Mouse (Mus musculus) forebrain, embryonic 16.5 days (tissue): ENCODE measurements around the gene Hist1h2ae. TPM values are rescaled to one million over a fixed set of nuclear protein-coding genes. Genes with fewer than 3 reads are reported as not detected.
A peak's percentile ranks its signal among the peaks of the same experiment; 100 is the strongest.
"Not testable (repeated sequence)": the region's sequence is repeated elsewhere in the genome, so short reads cannot be mapped to it uniquely, and the experiment has no call there.

ENCODE experiments used
- ATAC-seq: fragments of 200-750 bp; cut with Nextera tagmentation; 2 replicates; pipeline ENCODE4 v1.8.0; 2017; ENCODE audit warnings: mild to moderate bottlenecking, moderate library complexity
- H3K27ac ChIP-seq: fragments of 300-500 bp; sonication (generic); 2 replicates; pipeline ENCODE4 v1.5.1; 2014; ENCODE audit warnings: low read length, control low read depth
- H3K27me3 ChIP-seq: fragments of 300-500 bp; sonication (generic); replicated peaks from 2 replicates; pipeline ENCODE4 v1.6.1; 2014; ENCODE audit warnings: low read length; ENCODE audit not compliant: control insufficient read depth, insufficient read depth
- H3K36me3 ChIP-seq: fragments of 300-500 bp; sonication (generic); 2 replicates; pipeline ENCODE4 v1.6.1; 2014; ENCODE audit not compliant: control insufficient read depth, insufficient read depth
- H3K4me1 ChIP-seq: fragments of 300-500 bp; sonication (generic); replicated peaks from 2 replicates; pipeline ENCODE4 v1.6.1; 2014; ENCODE audit warnings: low read length; ENCODE audit not compliant: control insufficient read depth, insufficient read depth
- H3K4me2 ChIP-seq: fragments of 300-500 bp; sonication (generic); 2 replicates; pipeline ENCODE4 v1.6.1; 2014; ENCODE audit warnings: mild to moderate bottlenecking, low read length, control low read depth
- H3K4me3 ChIP-seq: fragments of 300-500 bp; sonication (generic); replicated peaks from 2 replicates; pipeline ENCODE4 v1.5.1; 2014; ENCODE audit warnings: mild to moderate bottlenecking, low read length, control low read depth
- H3K9ac ChIP-seq: fragments of 300-500 bp; sonication (generic); replicated peaks from 2 replicates; pipeline ENCODE4 v1.6.1; 2014; ENCODE audit warnings: low read depth, low read length, control low read depth
- H3K9me3 ChIP-seq: fragments of 300-500 bp; sonication (generic); 2 replicates; pipeline ENCODE4 v1.6.1; 2016; ENCODE audit warnings: low read length; ENCODE audit not compliant: control insufficient read depth
- WGBS: fragments of 180-500 bp; shearing (Covaris S2); extraction: QIAGEN DNeasy Blood & Tissue Kit; methylation state at CpG from one replicate; pipeline ENCODE4 v1.1.7; 2014; 5-methylcytosine and 5-hydroxymethylcytosine counted together
- polyA plus RNA-seq: library from polyadenylated mRNA; unstranded; fragments of >200 nt; fragmentation: Nextera tagmentation; extraction: Ambion mirVana; gene quantifications from 2 replicates; pipeline ENCODE4 v1.2.1, GENCODE M21; 2015

Gene Hist1h2ae
- polyA plus RNA-seq, 1 experiment from 2014 or later, result 33.0 TPM

DNA sequence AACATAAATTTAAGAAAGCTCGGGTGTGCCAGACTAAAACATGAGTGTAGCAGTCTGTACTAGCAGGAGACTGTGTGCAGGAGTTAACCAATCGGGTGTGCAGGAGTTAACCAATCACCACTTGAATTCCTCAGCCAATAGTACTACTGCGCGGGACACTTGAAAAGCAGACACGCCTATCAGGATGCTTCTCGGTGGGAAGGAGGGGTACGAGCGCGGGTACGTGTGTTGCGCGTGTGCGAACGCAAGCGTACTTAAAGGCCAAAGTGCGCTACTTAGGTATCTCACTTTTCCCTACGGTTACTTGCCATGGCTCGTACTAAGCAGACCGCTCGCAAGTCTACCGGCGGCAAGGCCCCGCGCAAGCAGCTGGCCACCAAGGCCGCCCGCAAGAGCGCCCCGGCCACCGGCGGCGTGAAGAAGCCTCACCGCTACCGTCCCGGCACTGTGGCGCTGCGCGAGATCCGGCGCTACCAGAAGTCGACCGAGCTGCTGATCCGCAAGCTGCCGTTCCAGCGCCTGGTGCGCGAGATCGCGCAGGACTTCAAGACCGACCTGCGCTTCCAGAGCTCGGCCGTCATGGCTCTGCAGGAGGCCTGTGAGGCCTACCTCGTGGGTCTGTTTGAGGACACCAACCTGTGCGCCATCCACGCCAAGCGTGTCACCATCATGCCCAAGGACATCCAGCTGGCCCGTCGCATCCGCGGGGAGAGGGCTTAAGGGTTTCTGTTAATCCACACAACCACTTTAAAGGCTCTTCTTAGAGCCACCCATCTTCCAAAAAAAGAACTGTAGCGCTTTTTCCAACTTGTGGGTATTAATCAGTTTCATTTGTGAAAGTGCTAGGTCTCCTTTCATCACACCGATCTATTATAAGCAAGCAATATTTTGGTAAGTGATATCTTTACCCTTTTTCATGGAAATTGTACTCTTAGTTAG, 35.6 kb downstream of the Hist1h2ae start, which contains the start of gene Hist1h3g:
Gene Hist1h3g, plus strand, starts transcription at position 286 of the 939 bp plus-strand sequence.
- not testable (repeated sequence) for H3K36me3 ChIP-seq, H3K9me3 ChIP-seq, H3K27me3 ChIP-seq
- peaks cover 36% of the 10 kb centered on the region for H3K4me1 ChIP-seq
- WGBS, result under 1% methylated on average over 48 of the region's 62 CpGs
- H3K27ac ChIP-seq, result peak within 1 kb of the TSS; percentile 75
- H3K9ac ChIP-seq, result peak within 1 kb of the TSS; percentile 39
- H3K4me2 ChIP-seq, result peak within 1 kb of the TSS; percentile 78
- peak; percentile 91 for ATAC-seq
- peak within 1 kb of the TSS; percentile 55 for H3K4me3 ChIP-seq

DNA sequence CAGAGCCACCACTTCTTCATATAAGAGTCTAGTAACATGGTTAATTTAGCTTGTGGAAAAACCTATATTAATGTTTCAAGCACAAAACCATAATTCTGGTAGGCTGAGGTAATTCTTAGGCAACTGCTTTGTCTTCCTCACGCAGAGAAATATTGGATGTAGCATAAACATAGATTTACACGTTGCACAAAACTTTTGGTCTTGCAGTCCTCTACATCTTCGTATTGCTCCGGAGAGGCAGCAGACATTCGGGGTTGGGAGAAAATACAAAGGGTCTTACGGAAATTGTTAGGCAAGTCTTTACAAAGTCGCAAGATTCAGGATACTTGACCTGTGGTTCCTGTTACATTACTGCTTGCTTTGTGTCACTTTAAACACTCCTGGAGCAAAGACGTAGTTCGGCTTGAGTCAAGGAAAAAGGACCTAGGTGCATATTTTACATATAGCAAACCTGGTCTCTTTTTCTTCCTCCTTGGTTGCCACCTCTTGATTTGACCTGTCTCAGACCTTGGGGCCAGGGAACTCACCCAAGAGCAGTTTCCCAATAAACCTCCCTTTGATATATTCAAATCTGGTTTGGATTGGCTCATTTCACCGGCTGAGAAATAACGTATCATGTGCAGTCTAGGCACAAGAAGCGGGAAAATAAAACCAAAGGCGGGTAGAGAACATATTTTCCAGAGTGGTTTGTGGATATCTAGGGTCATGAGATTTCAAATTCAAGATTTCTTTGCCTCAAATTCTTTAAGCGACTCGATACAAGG, 36.5 kb downstream of the Hist1h2ae start:
- Histone ChIP-seq H3K27ac (peak overlapping the region; percentile 75), H3K4me2 (peak overlapping the region; percentile 78), H3K4me1 (peaks cover 36% of the 10 kb centered on the region), H3K9me3 (no peaks in the 10 kb centered on the region), H3K27me3 (no peaks in the 10 kb centered on the region), H3K4me3 (peak overlapping the region; percentile 55), H3K36me3 (no peaks in the 10 kb centered on the region), H3K9ac (peak overlapping the region; percentile 35)
- under 1% methylated on average over 15 of the region's 15 CpGs for WGBS
- ATAC-seq, result no peak

DNA sequence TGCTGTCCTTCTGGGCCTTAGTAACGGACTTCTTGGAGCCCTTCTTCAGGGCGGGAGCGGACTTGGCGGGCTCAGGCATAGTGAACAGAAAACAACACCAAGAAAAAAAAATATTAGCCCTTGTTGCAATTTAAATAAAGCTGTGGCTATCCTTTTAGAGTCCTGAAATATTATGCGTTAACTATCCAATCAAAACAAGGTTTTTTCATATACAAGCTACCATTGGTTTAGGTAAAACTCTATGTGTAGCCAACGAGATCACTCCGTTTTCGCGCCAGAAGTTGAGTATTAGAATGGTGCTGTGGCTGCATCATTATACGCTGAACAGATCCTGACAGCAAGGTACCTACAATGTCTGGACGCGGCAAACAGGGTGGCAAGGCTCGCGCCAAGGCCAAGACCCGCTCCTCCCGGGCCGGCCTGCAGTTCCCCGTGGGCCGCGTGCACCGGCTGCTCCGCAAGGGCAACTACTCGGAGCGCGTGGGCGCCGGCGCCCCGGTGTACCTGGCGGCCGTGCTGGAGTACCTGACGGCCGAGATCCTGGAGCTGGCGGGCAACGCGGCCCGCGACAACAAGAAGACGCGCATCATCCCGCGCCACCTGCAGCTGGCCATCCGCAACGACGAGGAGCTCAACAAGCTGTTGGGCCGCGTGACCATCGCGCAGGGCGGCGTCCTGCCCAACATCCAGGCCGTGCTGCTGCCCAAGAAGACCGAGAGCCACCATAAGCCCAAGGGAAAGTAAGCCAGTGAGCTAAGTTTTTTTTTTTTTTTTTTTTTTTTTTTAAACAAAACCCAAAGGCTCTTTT, 37.3 kb downstream of the Hist1h2ae start, which contains the start of gene Hist1h2af:
Gene Hist1h2af, plus strand, starts transcription at position 347 of the 808 bp plus-strand sequence.
- H3K36me3 ChIP-seq, H3K9me3 ChIP-seq, H3K27me3 ChIP-seq: not testable (repeated sequence)
- peak within 1 kb of the TSS; percentile 78 for H3K4me2 ChIP-seq
- WGBS, result 0% methylated on average over 23 of the region's 53 CpGs
- H3K4me1 ChIP-seq, result peaks cover 36% of the 10 kb centered on the region
- ATAC-seq, result peak; percentile 30
- H3K4me3 ChIP-seq, result peak within 1 kb of the TSS; percentile 55
- peak within 1 kb of the TSS; percentile 83 for H3K27ac ChIP-seq
- H3K9ac ChIP-seq, result peak within 1 kb of the TSS; percentile 35

DNA sequence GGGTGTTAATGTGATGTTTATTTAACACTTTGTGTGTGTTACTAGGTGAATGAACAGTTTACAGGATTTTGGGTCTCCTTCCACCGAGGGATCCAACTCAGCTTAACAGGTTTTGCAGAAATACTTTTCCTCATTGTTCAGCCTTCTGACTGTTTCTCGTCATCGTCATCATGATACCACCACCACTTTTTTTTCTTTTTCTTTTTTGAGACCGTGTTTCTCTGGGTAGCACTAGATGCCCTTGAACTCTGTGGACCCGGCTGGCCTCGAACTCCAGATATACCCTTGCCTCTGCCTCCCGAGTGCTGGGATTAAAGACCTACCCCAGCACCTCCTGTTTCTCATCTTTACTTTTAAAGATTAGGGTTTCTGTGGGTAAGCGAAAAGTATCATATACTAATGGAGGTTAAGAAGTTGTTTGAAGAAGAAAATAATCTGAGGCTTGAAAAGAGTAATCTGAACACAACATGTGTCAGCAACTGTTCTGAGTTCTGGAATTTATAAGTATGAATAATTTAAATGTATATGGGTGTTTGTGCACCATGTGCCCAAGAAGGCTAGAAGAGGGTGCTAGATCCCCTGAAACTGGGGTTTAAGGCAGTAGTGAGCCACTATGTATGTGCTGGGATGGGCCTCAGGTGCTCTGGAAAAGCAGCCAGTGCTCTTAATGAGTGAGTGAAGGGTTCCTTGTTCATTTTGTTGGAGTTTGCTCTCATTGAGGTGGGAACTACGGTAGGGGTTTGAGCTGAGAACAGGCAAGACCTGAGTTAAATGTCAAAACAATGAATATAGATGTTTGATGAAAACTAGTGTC, 38.6 kb downstream of the Hist1h2ae start:
- Histone ChIP-seq H3K27me3 (no peaks in the 10 kb centered on the region), H3K9me3 (no peaks in the 10 kb centered on the region), H3K36me3 (no peaks in the 10 kb centered on the region), H3K9ac (peak overlapping the region; percentile 36), H3K4me2 (peak overlapping the region; percentile 78), H3K4me3 (peak overlapping the region; percentile 67), H3K27ac (peak overlapping the region; percentile 99), H3K4me1 (peaks cover 36% of the 10 kb centered on the region)
- WGBS, result 13% methylated on average over 9 of the region's 9 CpGs
- ATAC-seq, result no peak

DNA sequence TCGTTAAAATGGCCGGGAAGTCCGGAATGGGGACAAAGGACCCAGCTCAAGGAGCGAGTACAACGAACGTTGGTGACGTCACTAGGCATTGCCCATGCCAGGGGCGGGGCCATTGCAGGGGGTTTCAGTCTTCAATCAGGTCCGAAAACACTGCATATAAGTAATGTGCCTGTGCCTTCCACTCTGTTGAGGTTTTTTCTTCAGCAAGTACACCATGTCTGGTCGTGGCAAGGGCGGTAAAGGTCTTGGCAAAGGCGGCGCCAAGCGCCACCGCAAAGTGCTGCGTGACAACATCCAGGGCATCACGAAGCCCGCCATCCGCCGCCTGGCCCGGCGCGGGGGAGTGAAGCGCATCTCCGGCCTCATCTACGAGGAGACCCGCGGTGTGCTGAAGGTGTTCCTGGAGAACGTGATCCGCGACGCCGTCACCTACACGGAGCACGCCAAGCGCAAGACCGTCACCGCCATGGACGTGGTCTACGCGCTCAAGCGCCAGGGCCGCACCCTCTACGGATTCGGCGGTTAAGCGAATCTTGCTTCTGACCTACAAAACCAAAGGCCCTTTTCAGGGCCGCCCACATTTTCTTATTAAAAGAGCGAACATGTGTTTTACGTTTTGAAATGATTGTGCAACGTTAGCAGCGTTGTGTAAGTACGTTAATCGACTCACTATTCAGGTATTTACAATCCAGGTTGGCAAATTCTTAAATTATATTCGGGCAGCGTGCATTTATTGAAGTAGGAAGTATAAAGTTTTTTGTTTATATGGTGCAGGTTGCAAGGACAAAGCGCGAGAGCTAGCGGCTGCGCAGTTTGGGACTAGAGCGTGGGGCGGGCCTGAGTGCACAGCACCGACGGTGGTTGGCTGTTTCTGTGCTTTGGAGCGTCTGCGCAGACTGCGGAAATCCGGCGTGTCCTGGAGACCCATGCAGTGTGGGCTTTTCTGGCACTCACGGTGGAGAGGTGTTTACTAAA, 39.8 kb downstream of the Hist1h2ae start, which contains the start of gene Hist1h4h:
Gene Hist1h4h, plus strand, starts transcription at position 150 of the 975 bp plus-strand sequence.
- Histone ChIP-seq H3K27ac (peak within 1 kb of the TSS; percentile 99), H3K4me2 (peak within 1 kb of the TSS; percentile 78), H3K36me3 (no peaks in the 10 kb centered on the region), H3K27me3 (no peaks in the 10 kb centered on the region), H3K4me3 (peak within 1 kb of the TSS; percentile 67), H3K4me1 (peaks cover 27% of the 10 kb centered on the region), H3K9me3 (no peaks in the 10 kb centered on the region), H3K9ac (peak within 1 kb of the TSS; percentile 81)
- ATAC-seq, result peak; percentile 88
- WGBS, result 0% methylated on average over 57 of the region's 70 CpGs

DNA sequence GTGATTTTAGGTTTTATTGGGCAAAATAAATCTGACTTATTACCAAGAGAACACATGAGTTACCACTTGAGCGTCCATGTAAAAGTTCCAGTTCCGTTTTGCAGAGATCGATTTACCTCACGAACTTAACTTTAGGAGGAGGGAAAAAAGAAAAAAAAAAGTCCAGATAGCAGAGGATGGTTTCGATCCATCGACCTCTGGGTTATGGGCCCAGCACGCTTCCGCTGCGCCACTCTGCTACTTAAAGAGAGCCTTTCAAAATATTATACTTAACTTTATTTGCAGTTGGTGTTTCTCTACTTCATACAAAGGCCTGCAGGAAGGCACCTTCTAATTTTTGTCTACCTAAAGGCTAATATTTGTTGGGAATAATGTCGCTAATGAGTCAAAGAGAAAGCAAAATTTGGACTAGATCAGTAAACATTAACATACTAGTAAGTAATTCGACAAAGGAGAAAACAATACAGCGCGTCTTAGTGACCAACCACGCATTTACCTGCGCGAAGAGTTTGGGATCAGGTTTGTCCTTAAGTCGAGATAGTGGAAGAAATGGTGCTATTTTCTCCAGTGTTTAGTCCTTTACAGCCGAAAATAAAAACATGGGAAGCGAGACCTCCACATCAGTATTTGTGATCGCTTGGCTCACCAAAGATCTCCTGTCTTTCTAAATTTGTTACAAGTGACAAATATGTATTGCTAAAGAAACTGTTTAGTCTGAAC, 40.7 kb downstream of the Hist1h2ae start:
- peak overlapping the region; percentile 81 for H3K9ac ChIP-seq
- no peaks in the 10 kb centered on the region for H3K27me3 ChIP-seq
- peak overlapping the region; percentile 60 for H3K4me2 ChIP-seq
- peaks cover 24% of the 10 kb centered on the region for H3K4me1 ChIP-seq
- peak overlapping the region; percentile 67 for H3K4me3 ChIP-seq
- no peaks in the 10 kb centered on the region for H3K36me3 ChIP-seq
- peak overlapping the region; percentile 99 for H3K27ac ChIP-seq
- ATAC-seq, result no peak
- under 1% methylated on average over 20 of the region's 20 CpGs for WGBS
- no peaks in the 10 kb centered on the region for H3K9me3 ChIP-seq

DNA sequence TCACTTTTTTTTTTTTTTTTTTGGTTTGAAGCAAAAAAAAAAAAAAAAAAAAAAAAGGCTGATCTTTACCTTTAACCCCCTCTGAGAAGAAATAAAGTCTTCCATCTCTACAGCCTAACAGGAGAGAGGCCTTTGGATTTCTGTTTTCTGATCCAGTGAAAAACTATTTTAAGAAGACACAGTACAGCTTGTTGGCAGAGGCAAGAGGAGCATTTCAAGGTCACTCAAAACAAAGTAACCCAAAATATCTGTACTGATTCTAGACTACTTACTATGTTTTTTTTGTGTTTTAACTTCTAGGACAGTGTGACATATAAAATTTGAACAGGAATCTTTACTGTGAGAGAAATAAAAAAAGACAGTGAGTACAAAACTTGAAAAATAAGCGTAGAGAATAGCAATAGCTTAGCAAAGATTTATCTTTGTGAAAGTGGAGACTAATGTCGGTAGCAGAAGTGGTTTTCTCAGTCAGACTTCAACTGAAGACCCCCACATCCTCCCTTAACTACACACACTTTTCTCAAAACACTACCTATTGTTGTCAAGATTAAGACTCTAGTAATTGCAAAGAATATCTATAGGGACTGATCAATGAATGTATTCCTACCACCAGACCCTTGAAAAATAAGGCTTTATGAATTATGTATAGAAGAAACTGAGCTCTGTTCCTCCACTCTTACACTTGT, 41.4 kb downstream of the Hist1h2ae start:
- Histone ChIP-seq H3K27ac (peak overlapping the region; percentile 99), H3K4me1 (peaks cover 21% of the 10 kb centered on the region)
- 30% methylated on average over 2 of the region's 2 CpGs for WGBS

More for the DNA sequence above, 41.4 kb downstream of the Hist1h2ae start:
- Histone ChIP-seq H3K27me3 (no peaks in the 10 kb centered on the region), H3K36me3 (no peaks in the 10 kb centered on the region), H3K9ac (peak overlapping the region; percentile 81), H3K4me3 (peak overlapping the region; percentile 67), H3K9me3 (no peaks in the 10 kb centered on the region), H3K4me2 (peak overlapping the region; percentile 60)
- no peak for ATAC-seq
